Mouse (Mus musculus) liver, adult 10 weeks (tissue): Measurements from ENCODE around the gene Mdfic. TPM values are rescaled to one million over a fixed set of nuclear protein-coding genes. Genes with fewer than 3 reads are reported as not detected.

ENCODE experiments used
- polyA plus RNA-seq: library from polyadenylated mRNA; stranded (reverse); fragments of 350-450 nt; fragmentation: Illumina TruSeq; extraction: RNeasy Lipid Tissue Mini Kit (QIAGEN cat#74804); gene quantifications from one replicate; pipeline ENCODE4 v1.2.3, GENCODE M21; 2014; ENCODE audit warnings: low read depth, low replicate concordance

The Mdfic gene
- 35.8 TPM for polyA plus RNA-seq

DNA sequence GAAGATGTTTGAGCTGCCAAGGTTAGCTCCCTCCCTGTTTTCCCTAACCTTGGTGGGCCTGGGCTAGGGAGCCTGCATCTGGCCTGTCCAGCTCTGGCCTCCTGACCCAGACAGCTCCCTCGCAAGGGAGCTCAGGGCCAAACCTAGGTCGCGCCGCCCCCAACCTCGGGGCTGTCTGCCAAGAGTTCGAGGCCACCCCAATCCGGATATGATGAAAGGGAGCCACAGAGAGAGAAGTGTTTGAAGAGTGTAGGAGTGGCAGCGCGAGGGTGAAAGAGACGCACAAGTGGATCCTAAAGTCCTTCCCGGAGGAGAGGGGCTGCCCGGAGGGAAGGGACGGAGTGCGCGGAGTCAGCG, at the start of gene Mdfic:
TSS of gene Mdfic (plus strand) at position 201 of the 357 bp plus-strand sequence.

